Mouse (Mus musculus) heart, postnatal 0 days (tissue): ENCODE results near the gene Marco. TPM values are rescaled to one million over a fixed set of nuclear protein-coding genes. Genes with fewer than 3 reads are reported as not detected.

ENCODE experiments used
- ATAC-seq: fragments of 200-750 bp; cut with Nextera tagmentation; 2 replicates; pipeline ENCODE4 v1.8.0; 2017; ENCODE audit warnings: low read depth, moderate number of reproducible peaks, moderate library complexity; ENCODE audit not compliant: insufficient read depth
- DNase-seq: peaks from one replicate; pipeline ENCODE4 v3.0.0-alpha.2; 2016; ENCODE audit warnings: low spot score
- H3K27ac ChIP-seq: fragments of 300-500 bp; sonication (generic); 2 replicates; pipeline ENCODE4 v1.5.1; 2014; ENCODE audit warnings: low read depth, mild to moderate bottlenecking
- H3K27me3 ChIP-seq: fragments of 300-500 bp; sonication (generic); 2 replicates; pipeline ENCODE4 v1.6.1; 2014; ENCODE audit warnings: low read length, mixed read lengths; ENCODE audit not compliant: control insufficient read depth, insufficient read depth
- H3K36me3 ChIP-seq: fragments of 300-500 bp; sonication (generic); replicated peaks from 2 replicates; pipeline ENCODE4 v1.6.1; 2014; ENCODE audit warnings: low read length, mixed read lengths; ENCODE audit not compliant: control insufficient read depth, insufficient read depth
- H3K4me1 ChIP-seq: fragments of 300-500 bp; sonication (generic); 2 replicates; pipeline ENCODE4 v1.6.1; 2014; ENCODE audit warnings: antibody characterized with exemption; ENCODE audit not compliant: control insufficient read depth, insufficient read depth
- H3K4me2 ChIP-seq: fragments of 300-500 bp; sonication (generic); 2 replicates; pipeline ENCODE4 v1.6.1; 2014; ENCODE audit warnings: low read depth, mild to moderate bottlenecking, low read length, moderate library complexity
- H3K4me3 ChIP-seq: fragments of 300-500 bp; sonication (generic); 2 replicates; pipeline ENCODE4 v1.5.1; 2014; ENCODE audit warnings: low read depth, low read length
- H3K9ac ChIP-seq: fragments of 300-500 bp; sonication (generic); replicated peaks from 2 replicates; pipeline ENCODE4 v1.6.1; 2014; ENCODE audit warnings: low read depth, low read length, mixed read lengths
- H3K9me3 ChIP-seq: fragments of 300-500 bp; sonication (generic); replicated peaks from 2 replicates; pipeline ENCODE4 v1.6.1; 2016; ENCODE audit warnings: low read length; ENCODE audit not compliant: control insufficient read depth
- CTCF ChIP-seq: IDR thresholded peaks from 2 replicates; pipeline ENCODE4 v1.5.1; 2016; ENCODE audit warnings: antibody characterized with exemption, control low read depth, low read depth
- EP300 ChIP-seq: IDR thresholded peaks from 2 replicates; pipeline ENCODE4 v1.6.1; 2016; ENCODE audit warnings: antibody characterized with exemption, low read depth
- WGBS: fragments of 180-500 bp; shearing (Covaris S2); extraction: QIAGEN DNeasy Blood & Tissue Kit; methylation state at CpG from one replicate; pipeline ENCODE4 v1.1.7; 2014; 5-methylcytosine and 5-hydroxymethylcytosine counted together
- polyA plus RNA-seq: library from polyadenylated mRNA; unstranded; fragments of >200 nt; fragmentation: Nextera tagmentation; extraction: Ambion mirVana; gene quantifications from 2 replicates; pipeline ENCODE4 v1.2.1, GENCODE M21; 2015
- total RNA-seq: library from RNA; depleted of rRNA; stranded (reverse); fragments of >200 nt; gene quantifications from 2 replicates; pipeline ENCODE4 v1.2.3, GENCODE M21; 2014; ENCODE audit warnings: low replicate concordance

Marco gene
- total and polyA plus RNA-seq, 2 experiments from 2014 or later, result 0.25 TPM; not detected in 1

- no peak overlapping the region for H3K27ac ChIP-seq
- no peak for ATAC-seq
- no peaks in the 10 kb centered on the region for H3K36me3 ChIP-seq
- no peak overlapping the region for H3K4me3 ChIP-seq
- no peak for TF ChIP-seq CTCF
- no peak for TF ChIP-seq EP300
- H3K4me2 ChIP-seq, result no peak overlapping the region
- no peaks in the 10 kb centered on the region for H3K9me3 ChIP-seq
- no peak for DNase-seq
- H3K9ac ChIP-seq, result no peak overlapping the region
- H3K27me3 ChIP-seq, result no peaks in the 10 kb centered on the region
- H3K4me1 ChIP-seq, result no peaks in the 10 kb centered on the region
- WGBS, result 68% methylated on average over 6 of the region's 6 CpGs
These were observed 45.8 kb downstream of the Marco start for GRCm38 (mm10) chr1:120459032-120459431.

- no peak for TF ChIP-seq CTCF
- TF ChIP-seq EP300, result no peak
- no peak overlapping the region for H3K9ac ChIP-seq
- 35% methylated on average over 5 of the region's 5 CpGs for WGBS
These were observed 46.3 kb downstream of the Marco start for GRCm38 (mm10) chr1:120458524-120458923.

DNA sequence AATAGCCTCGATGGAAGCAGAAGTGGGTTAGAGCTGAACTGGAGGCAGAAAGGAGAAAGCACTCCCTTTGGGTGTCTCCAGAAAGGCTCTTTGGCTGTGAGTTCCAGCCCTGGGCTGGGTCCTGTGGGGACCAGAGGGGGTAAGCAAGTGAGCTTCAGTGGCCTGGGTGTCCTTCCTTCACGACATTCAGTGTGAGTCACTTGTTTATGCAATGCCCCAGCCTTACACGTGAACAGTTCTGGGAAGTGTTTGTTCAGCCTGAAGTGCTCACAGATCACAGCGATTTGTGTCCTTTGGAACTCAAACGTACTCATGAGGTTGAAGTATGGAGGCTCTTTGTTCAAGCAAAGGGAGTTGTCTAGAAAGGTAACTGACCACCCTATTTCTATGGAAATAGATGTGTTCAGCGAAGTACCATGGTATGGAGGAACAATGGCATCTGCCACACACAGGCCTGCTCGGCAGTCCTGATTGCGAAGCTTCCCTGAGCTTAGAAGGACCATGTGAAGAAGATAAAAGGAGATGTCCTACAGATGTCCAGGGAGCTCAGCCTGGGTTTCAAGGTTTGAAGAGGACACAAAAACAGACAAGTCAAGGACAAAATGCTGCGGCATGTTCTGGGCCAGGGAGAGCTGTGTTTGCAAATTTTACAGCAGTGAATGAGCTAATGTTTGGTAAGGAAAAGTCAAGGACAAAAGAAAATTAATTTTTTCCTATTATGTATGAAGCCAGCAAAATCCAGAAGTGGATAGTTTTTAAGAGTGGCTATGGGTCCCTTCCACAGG is 53.1 kb downstream of the Marco start:
- ATAC-seq, result no peak
- Histone ChIP-seq H3K27me3 (no peaks in the 10 kb centered on the region), H3K4me3 (no peak overlapping the region), H3K4me2 (no peak overlapping the region), H3K36me3 (no peaks in the 10 kb centered on the region), H3K27ac (no peak overlapping the region), H3K9ac (no peak overlapping the region), H3K4me1 (no peaks in the 10 kb centered on the region), H3K9me3 (no peaks in the 10 kb centered on the region)
- 62% methylated on average over 9 of the region's 9 CpGs for WGBS
- DNase-seq, result no peak
- TF ChIP-seq EP300 (no peak), CTCF (no peak)

More at GRCm38 (mm10) chr1:120458524-120458923, 46.3 kb downstream of the Marco start:
- H3K36me3 ChIP-seq, result no peaks in the 10 kb centered on the region
- H3K27ac ChIP-seq, result no peak overlapping the region
- H3K4me1 ChIP-seq, result no peaks in the 10 kb centered on the region
- no peaks in the 10 kb centered on the region for H3K27me3 ChIP-seq
- DNase-seq (no peak), ATAC-seq (no peak)
- H3K4me3 ChIP-seq, result no peak overlapping the region
- no peak overlapping the region for H3K4me2 ChIP-seq
- no peaks in the 10 kb centered on the region for H3K9me3 ChIP-seq

GRCm38 (mm10) chr1:120449662-120450061 is 55.2 kb downstream of the Marco start:
- Histone ChIP-seq H3K27me3 (no peaks in the 10 kb centered on the region), H3K36me3 (no peaks in the 10 kb centered on the region), H3K27ac (no peak overlapping the region), H3K9ac (no peak overlapping the region), H3K4me2 (no peak overlapping the region), H3K4me3 (no peak overlapping the region), H3K4me1 (no peaks in the 10 kb centered on the region), H3K9me3 (no peaks in the 10 kb centered on the region)
- no peak for TF ChIP-seq EP300
- TF ChIP-seq CTCF, result no peak
- ATAC-seq (no peak), DNase-seq (no peak)
- 7% methylated on average over 2 of the region's 2 CpGs for WGBS

- WGBS, result 47% methylated on average over 3 of the region's 3 CpGs
- ATAC-seq, result no peak
These were observed 61.6 kb downstream of the Marco start for GRCm38 (mm10) chr1:120443228-120443639.

GRCm38 (mm10) chr1:120441587-120441986 is 63.2 kb downstream of the Marco start:
- no peak for TF ChIP-seq EP300
- TF ChIP-seq CTCF, result no peak
- no peaks in the 10 kb centered on the region for H3K36me3 ChIP-seq
- H3K4me1 ChIP-seq, result no peaks in the 10 kb centered on the region
- no peaks in the 10 kb centered on the region for H3K9me3 ChIP-seq
- H3K27me3 ChIP-seq, result no peaks in the 10 kb centered on the region
- no peak for DNase-seq
- no peak overlapping the region for H3K9ac ChIP-seq
- H3K4me2 ChIP-seq, result no peak overlapping the region
- ATAC-seq, result no peak
- WGBS, result 49% methylated on average over 2 of the region's 2 CpGs
- H3K27ac ChIP-seq, result no peak overlapping the region
- no peak overlapping the region for H3K4me3 ChIP-seq

More at GRCm38 (mm10) chr1:120443228-120443639, 61.6 kb downstream of the Marco start:
- H3K27me3 ChIP-seq, result no peaks in the 10 kb centered on the region
- H3K4me3 ChIP-seq, result no peak overlapping the region
- no peaks in the 10 kb centered on the region for H3K36me3 ChIP-seq
- H3K9me3 ChIP-seq, result no peaks in the 10 kb centered on the region
- TF ChIP-seq EP300 (no peak), CTCF (no peak)
- H3K4me1 ChIP-seq, result no peaks in the 10 kb centered on the region
- no peak for DNase-seq
- no peak overlapping the region for H3K4me2 ChIP-seq
- H3K9ac ChIP-seq, result no peak overlapping the region
- no peak overlapping the region for H3K27ac ChIP-seq
